Mouse (Mus musculus) urinary bladder, postnatal 4 days (tissue): ENCODE results near the gene Krt20.

ENCODE experiments used
- DNase-seq, 2 experiments: peaks; one replicate each; pipeline ENCODE4 v3.0.0; 2021 to 2022; ENCODE audit warnings: low spot score in 2 of 2

The Krt20 gene

GRCm38 (mm10) chr11:99413247-99413646, 24.7 kb downstream of the Krt20 start:
- no peak for DNase-seq

DNA sequence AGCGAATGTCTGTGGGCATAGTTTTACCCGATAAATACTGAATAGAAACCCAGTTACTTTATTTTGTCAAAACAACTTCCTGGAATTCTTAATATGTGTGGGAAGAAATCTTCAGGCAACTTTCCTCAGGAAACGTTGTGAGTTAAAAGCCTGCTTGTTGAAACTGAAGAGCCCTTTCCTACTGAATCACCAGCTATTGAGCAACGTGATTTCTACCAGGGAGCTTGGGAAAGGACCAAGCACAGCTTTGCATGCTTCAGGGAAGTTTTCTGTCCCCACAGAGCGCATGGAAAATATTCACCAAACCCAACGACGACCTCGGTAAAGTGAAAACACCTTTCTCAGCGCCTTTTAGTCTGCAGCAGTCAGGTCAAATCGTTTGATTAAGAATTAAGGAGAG, 31.8 kb downstream of the Krt20 start:
- DNase-seq = no peak

DNA sequence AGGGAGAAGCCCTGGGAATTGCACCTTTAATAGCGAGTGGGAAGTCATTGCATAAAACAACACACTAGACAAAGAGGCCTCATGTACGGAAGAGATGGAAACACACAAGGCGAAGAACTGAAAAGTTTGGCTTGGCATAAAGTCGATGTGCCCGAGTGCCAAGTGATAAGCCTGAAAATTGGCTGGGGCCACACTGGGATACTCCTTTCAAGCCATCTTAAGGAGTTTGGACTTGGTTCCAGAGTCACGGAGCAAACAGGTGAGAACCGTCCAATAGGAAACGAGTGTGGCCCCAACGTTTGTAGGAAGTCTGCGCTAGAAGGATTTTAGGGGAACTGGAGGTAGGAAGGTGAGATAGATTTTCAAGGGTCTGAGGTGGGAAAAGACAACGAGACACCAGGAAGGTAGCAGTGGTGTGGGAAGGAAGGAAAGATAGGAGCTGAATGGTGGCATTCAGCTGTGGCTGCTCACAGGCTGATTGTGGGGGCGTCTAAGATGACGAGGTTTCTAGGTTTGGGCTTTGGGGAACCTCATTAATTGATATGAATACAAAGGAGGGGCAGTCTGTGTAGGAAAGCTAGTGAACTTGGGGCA, 37.9 kb downstream of the Krt20 start:
- no peak for DNase-seq

- no peak for DNase-seq
Measured at GRCm38 (mm10) chr11:99398832-99399231, 39.1 kb downstream of the Krt20 start.

- DNase-seq = no peak
Measured at GRCm38 (mm10) chr11:99398084-99398483, 39.9 kb downstream of the Krt20 start.

DNA sequence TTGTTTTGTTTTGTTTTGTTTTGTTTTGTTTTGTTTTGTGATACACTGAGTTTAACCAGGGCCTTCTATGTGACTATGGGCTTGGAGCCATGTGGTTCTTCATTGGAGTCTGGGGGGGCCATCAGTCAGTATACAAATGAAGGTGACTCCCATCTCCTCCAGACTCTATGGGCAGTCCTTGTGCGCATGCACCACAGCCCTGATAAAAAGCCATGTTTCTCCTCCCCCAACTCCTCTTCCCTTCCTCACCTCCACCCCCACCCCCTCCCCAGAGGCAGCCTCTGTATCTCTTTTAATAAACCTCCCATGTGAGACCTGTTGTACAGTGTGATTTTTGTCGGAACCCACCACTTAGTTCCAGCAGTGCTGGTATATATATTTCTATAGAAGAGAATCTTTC, 41.3 kb downstream of the Krt20 start:
- DNase-seq = no peak

GRCm38 (mm10) chr11:99396034-99396433, 41.9 kb downstream of the Krt20 start:
- no peak for DNase-seq

GRCm38 (mm10) chr11:99392492-99392891, 45.5 kb downstream of the Krt20 start:
- DNase-seq = no peak

DNA sequence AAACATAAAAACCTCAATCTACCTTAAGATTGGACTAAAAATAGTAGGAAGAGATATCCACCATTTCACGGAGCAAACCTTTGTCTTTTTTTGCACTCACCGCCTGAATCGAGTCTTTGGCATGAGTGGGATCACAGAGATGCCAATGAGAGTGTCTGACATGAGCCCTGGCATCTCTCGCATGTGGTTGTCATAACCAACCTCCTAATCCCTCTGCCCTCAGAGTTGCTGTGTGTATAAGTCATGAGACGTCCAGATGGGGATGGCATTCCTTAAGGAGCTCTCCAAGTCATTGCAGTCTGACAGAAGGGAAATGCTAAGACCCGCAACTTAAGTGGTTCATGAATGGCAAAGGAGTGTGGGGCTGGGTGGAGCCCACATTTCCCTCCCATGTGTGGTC, 46.6 kb downstream of the Krt20 start:
- no peak for DNase-seq

- DNase-seq = no peak
Measured at GRCm38 (mm10) chr11:99390866-99391265, 47.1 kb downstream of the Krt20 start.

DNA sequence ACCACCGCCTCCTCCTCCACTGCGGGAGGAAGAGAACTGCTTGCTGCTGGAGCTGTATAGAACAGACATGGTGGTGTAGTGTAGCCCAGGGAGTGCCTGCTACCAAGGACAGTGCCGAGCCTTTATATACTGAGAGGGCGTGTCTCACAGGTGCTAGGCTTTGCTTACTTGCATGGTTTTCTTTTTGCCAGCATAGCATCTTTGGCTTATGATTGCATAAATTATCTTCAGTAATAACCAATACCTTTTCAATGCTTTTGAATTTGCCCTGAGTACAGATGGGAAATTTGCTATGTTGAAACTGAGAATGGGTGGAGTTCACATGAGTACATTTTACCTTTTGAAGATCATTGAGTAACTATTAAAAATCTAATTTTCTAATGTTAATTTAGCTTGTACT, 48.7 kb downstream of the Krt20 start, which contains the start of gene Krt10:
Gene Krt10, minus strand, starts transcription at position 101 of the 400 bp plus-strand sequence.
- DNase-seq = no peak

DNA sequence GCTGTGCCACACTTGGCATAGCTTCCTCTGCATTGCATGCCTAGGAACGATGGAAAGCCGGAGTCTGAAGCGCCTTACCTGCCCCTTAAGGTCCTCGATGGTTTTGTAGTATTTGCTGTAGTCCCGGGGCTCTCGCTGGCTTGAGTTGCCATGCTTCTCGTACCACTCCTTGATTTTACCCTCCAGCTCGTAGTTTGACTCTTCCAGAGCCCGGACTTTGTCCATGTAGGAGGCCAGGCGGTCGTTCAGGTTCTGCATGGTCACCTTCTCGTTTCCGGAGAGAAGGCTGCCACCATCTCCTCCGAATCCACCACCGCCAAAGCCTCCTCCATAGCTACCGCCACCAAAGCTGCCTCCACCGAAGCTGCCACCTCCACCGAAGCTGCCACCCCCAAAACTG, 49.3 kb downstream of the Krt20 start:
- DNase-seq = no peak

DNA sequence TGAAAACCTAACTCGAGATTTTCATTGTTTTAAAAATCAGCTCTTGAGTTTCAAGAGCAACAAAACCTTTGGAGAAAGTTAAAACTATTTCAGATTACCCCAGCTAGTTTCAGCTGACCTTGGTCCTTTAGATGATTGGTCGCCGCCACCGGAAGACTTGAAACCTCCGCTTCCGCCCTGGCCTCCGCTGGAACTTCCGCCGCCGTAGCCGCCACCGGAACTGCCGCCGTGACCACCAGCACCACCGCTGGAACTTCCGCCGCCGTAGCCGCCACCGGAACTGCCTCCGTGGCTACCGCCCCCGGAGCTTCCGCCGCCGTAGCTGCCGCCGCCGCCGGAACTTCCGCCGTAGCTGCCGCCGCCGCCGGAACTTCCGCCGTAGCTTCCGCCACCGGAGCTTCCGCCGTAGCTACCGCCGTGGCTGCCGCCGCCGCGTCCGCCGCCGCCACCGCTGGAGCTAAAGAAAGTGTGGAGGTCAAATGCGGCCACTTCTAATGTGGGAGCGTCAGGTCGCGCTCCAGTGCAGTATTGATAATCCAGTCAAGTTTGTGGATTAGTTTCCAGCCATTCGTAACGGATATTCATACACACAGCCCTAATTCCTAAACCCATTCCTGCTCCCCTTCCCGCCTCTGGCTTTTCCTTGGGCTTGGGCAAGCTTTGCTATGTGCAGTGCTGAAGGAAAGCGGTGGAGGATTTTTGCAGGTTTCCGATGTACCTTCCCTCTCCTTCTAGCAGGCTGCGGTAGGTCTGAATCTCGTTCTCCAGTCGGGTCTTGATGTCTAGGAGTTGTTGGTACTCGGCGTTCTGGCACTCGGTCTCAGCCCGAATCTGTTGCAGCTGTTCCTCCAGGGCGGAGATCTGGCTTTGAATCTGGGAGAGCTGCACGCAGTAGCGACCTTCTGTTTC, 51.9 kb downstream of the Krt20 start:
- peak; percentile 86 to 87 for DNase-seq

DNA sequence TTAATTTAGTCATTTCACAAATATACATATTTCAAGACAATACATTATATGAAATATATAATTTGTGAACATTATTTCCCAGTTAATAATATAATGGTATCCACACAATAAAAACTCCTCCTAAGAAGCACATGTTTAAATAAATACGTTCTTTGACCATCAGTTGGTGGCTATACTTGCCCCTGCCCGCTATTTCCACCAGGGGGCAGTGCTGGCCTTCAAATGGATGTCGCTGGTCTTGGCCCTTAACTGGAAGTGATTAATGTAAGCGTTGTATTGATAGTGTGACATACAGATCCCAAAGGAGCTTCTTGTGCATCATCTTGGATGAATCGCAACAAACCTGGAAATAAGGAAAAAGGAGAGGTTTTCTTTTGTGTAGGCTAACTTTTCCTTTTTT, 58.4 kb downstream of the Krt20 start:
- DNase-seq = peak; percentile 54 to 80
